Mouse (Mus musculus) neural tube, embryonic 11.5 days (tissue): ENCODE results near the gene Acsl3. TPM values are rescaled to one million over a fixed set of nuclear protein-coding genes. Genes with fewer than 3 reads are reported as not detected.

Experiments
- ATAC-seq: fragments of 200-750 bp; cut with Nextera tagmentation; 2 replicates; pipeline ENCODE4 v1.8.0; 2017; ENCODE audit warnings: moderate number of reproducible peaks, mild to moderate bottlenecking, moderate TSS enrichment, moderate library complexity; ENCODE audit not compliant: insufficient read depth, low FRiP score, low TSS enrichment
- DNase-seq: peaks from one replicate; pipeline ENCODE4 v3.0.0-alpha.2; 2015; ENCODE audit warnings: low spot score
- H3K27ac ChIP-seq: fragments of 300-500 bp; sonication (generic); 2 replicates; pipeline ENCODE4 v1.5.1; 2014; ENCODE audit warnings: low read depth, mild to moderate bottlenecking, low read length
- H3K27me3 ChIP-seq: fragments of 300-500 bp; sonication (generic); 2 replicates; pipeline ENCODE4 v1.6.1; 2014; ENCODE audit warnings: mild to moderate bottlenecking, low read length, mixed read lengths; ENCODE audit not compliant: control insufficient read depth, insufficient read depth
- H3K36me3 ChIP-seq: fragments of 300-500 bp; sonication (generic); 2 replicates; pipeline ENCODE4 v1.6.1; 2014; ENCODE audit warnings: mild to moderate bottlenecking, low read length, moderate library complexity, mixed read lengths; ENCODE audit not compliant: control insufficient read depth, insufficient read depth
- H3K4me1 ChIP-seq: fragments of 300-500 bp; sonication (generic); 2 replicates; pipeline ENCODE4 v1.6.1; 2014; ENCODE audit warnings: low read length, mixed read lengths; ENCODE audit not compliant: control insufficient read depth, insufficient read depth
- H3K4me2 ChIP-seq: fragments of 300-500 bp; sonication (generic); 2 replicates; pipeline ENCODE4 v1.6.1; 2014; ENCODE audit warnings: low read depth, mild to moderate bottlenecking, moderate library complexity
- H3K4me3 ChIP-seq: fragments of 300-500 bp; sonication (generic); 2 replicates; pipeline ENCODE4 v1.5.1; 2014; ENCODE audit warnings: low read depth, low read length
- H3K9ac ChIP-seq: fragments of 300-500 bp; sonication (generic); 2 replicates; pipeline ENCODE4 v1.6.1; 2014; ENCODE audit warnings: mild to moderate bottlenecking, low read length
- H3K9me3 ChIP-seq: fragments of 300-500 bp; sonication (generic); 2 replicates; pipeline ENCODE4 v1.6.1; 2016; ENCODE audit warnings: low read length; ENCODE audit not compliant: control insufficient read depth
- WGBS: fragments of 180-500 bp; shearing (Covaris S2); extraction: QIAGEN DNeasy Blood & Tissue Kit; methylation state at CpG from one replicate; pipeline ENCODE4 v1.1.7; 2014; 5-methylcytosine and 5-hydroxymethylcytosine counted together
- polyA plus RNA-seq: library from polyadenylated mRNA; unstranded; fragments of >200 nt; fragmentation: Nextera tagmentation; extraction: Ambion mirVana; gene quantifications from 2 replicates; pipeline ENCODE4 v1.2.1, GENCODE M21; 2014

Acsl3 gene
- polyA plus RNA-seq, 1 experiment from 2014 or later: 104 TPM

GRCm38 (mm10) chr1:78665954-78666499, 8.4 kb downstream of the Acsl3 start:
- Histone ChIP-seq H3K4me2 (no peak overlapping the region), H3K27ac (no peak overlapping the region), H3K36me3 (peaks cover 5% of the 10 kb centered on the region), H3K4me3 (no peak overlapping the region), H3K9me3 (no peaks in the 10 kb centered on the region), H3K4me1 (peaks cover 4% of the 10 kb centered on the region; the same call in 1 of the 2 replicates), H3K9ac (no peak overlapping the region), H3K27me3 (no peaks in the 10 kb centered on the region)
- WGBS: 97% methylated on average over 9 of the region's 9 CpGs
- DNase-seq (no peak), ATAC-seq (no peak)

DNA sequence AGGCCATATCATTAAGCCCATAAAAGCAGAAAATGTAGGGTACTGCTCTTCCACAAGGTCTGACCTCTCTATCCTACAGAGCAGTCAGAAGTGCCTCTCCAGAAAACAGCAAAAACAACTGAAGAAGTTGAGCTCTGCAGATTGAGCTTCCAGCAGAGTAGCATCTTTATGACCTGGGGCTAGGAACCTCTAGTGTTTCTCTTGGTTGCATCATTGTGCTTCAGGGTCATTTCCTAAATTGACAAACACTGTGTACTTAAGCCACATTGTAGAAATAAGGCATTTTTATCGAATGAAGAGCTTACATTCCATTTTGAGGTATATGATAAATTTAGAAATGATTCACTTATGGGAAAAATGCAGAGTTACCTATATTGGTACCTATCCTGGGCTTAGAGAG, 9.0 kb downstream of the Acsl3 start:
- Histone ChIP-seq H3K36me3 (peaks cover 5% of the 10 kb centered on the region), H3K4me2 (no peak overlapping the region), H3K27ac (no peak overlapping the region), H3K9me3 (no peaks in the 10 kb centered on the region), H3K4me1 (no peaks in the 10 kb centered on the region), H3K27me3 (no peaks in the 10 kb centered on the region), H3K4me3 (no peak overlapping the region), H3K9ac (no peak overlapping the region)
- ATAC-seq (no peak), DNase-seq (no peak)
- WGBS: 95% methylated on average over 1 of the region's 1 CpGs

- no peaks in the 10 kb centered on the region for H3K9me3 ChIP-seq
- H3K27ac ChIP-seq: no peak overlapping the region
- no peak overlapping the region for H3K4me2 ChIP-seq
- H3K27me3 ChIP-seq: no peaks in the 10 kb centered on the region
- no peaks in the 10 kb centered on the region for H3K36me3 ChIP-seq
- WGBS: 95% methylated on average over 3 of the region's 3 CpGs
- ATAC-seq: no peak
- no peak overlapping the region for H3K4me3 ChIP-seq
- no peak overlapping the region for H3K9ac ChIP-seq
- H3K4me1 ChIP-seq: no peaks in the 10 kb centered on the region
- DNase-seq: no peak
These were observed 24.7 kb downstream of the Acsl3 start for GRCm38 (mm10) chr1:78682291-78682690.

DNA sequence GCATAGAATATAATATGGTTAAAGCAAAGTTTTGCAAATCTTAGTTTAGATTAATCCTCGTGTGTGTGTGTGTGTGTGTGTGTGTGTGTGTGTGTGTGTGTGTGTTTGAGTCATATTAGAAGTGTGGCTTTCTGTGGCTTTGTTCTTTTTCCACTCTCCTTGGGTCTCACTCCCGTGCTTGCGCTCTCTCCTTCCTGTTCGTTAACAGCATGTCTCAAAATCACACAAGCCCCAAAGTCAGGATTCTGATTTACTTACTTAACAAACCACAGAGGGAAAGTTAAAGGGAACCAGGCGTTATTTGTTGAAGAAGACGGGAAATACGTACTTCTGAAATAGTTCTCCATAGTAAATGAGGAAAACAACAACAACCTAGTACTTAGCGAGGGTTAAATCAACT, 26.5 kb downstream of the Acsl3 start:
- no peak for DNase-seq
- ATAC-seq: no peak
- H3K4me2 ChIP-seq: no peak overlapping the region
- WGBS: 96% methylated on average over 8 of the region's 8 CpGs
- H3K36me3 ChIP-seq: no peaks in the 10 kb centered on the region
- no peak overlapping the region for H3K27ac ChIP-seq
- no peaks in the 10 kb centered on the region for H3K9me3 ChIP-seq
- H3K27me3 ChIP-seq: no peaks in the 10 kb centered on the region
- H3K4me1 ChIP-seq: no peaks in the 10 kb centered on the region
- H3K9ac ChIP-seq: no peak overlapping the region
- H3K4me3 ChIP-seq: no peak overlapping the region

DNA sequence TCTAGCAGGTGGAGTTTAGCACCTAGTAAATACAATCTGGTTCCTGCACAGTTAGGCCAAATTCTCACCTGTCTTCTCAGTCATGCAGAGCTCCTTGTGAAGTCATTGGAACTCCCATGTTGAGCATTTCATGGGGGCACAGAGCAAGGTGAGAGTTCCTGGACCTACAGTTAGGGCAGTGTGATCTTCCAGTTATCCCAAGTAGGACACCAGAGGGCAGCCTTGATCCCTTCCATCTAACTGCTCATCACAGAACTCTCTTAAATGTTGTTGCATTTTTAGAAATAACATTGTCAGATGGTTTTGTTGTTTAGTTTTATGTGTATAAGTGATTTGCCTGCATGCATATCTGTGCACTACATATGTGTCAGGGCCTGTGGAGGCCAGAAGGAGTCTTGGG, 29.2 kb downstream of the Acsl3 start:
- Histone ChIP-seq H3K27me3 (no peaks in the 10 kb centered on the region), H3K4me3 (no peak overlapping the region), H3K4me1 (no peaks in the 10 kb centered on the region), H3K36me3 (peaks cover 2% of the 10 kb centered on the region; the same call in 1 of the 2 replicates), H3K9ac (no peak overlapping the region), H3K27ac (no peak overlapping the region), H3K4me2 (no peak overlapping the region), H3K9me3 (no peaks in the 10 kb centered on the region)
- DNase-seq: peak; percentile 13
- no peak for ATAC-seq

- no peaks in the 10 kb centered on the region for H3K4me1 ChIP-seq
- no peak overlapping the region for H3K4me3 ChIP-seq
- H3K27ac ChIP-seq: no peak overlapping the region
- peaks cover 6% of the 10 kb centered on the region for H3K36me3 ChIP-seq
- H3K9ac ChIP-seq: no peak overlapping the region
- H3K9me3 ChIP-seq: no peaks in the 10 kb centered on the region
- no peak for DNase-seq
- H3K4me2 ChIP-seq: no peak overlapping the region
- H3K27me3 ChIP-seq: no peaks in the 10 kb centered on the region
- 95% methylated on average over 7 of the region's 7 CpGs for WGBS
- no peak for ATAC-seq
These were observed 30.5 kb downstream of the Acsl3 start for GRCm38 (mm10) chr1:78688149-78688548.

DNA sequence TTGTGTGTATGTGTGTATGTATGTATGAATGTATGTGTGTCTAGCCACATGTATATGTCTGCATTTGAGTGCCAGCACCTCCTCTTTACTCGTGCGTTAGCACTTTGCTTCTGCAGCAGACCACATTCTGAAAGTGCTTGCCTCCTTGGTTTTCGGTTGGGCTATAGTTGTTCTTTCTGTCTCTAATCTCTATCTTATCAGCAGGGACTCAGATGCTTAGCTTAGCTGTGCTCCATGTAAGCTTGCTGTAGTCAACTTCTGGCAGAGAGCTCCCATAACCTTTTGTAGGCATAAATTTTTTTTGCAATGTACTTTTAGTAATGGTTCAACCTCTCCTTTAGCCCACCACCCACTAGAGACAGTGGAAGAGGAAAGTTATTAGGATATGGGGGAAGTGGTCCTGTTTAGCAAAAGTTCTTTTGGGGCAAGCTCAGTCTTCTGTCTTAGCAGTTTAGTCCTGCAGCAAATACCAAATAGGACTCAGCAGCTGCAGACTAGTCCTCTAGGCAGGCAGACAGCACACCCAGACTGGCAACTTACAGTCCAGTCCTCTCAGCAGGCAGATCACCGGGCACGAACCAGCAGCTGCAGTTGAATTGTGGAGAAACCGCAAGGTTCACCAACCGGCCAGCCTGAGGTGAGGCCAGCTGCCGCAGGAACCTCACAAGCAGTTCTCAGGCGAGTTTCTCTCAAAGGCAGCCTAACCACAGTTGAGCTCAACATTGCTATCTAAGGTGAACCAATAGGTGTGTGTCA, 37.1 kb downstream of the Acsl3 start:
- H3K36me3 ChIP-seq: peaks cover 18% of the 10 kb centered on the region
- no peak overlapping the region for H3K27ac ChIP-seq
- no peak overlapping the region for H3K9ac ChIP-seq
- ATAC-seq: no peak
- H3K4me3 ChIP-seq: no peak overlapping the region
- no peak for DNase-seq
- H3K4me1 ChIP-seq: no peaks in the 10 kb centered on the region
- no peak overlapping the region for H3K4me2 ChIP-seq
- 95% methylated on average over 9 of the region's 9 CpGs for WGBS
- H3K9me3 ChIP-seq: no peaks in the 10 kb centered on the region
- H3K27me3 ChIP-seq: no peaks in the 10 kb centered on the region

DNA sequence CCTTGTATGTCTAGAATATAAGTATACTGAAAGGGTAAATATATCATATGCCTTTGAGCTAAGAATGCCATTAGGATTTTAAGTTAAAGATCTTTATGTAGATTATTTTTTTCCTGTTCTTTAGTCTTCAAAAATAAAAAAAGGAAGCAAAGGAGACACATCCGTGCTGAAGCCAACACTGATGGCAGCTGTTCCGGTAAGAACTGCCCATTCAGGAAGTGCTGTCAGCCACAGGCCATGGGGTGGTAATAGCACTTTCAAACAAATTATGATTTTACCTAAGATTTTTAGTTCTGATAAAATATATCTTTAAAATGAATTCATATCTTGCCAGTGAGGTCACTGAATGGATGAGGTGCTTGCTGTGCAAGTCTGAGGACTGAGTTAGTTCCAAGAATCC, 38.7 kb downstream of the Acsl3 start:
- H3K4me2 ChIP-seq: no peak overlapping the region
- DNase-seq (no peak), ATAC-seq (no peak)
- H3K9me3 ChIP-seq: no peaks in the 10 kb centered on the region
- no peak overlapping the region for H3K9ac ChIP-seq
- H3K27ac ChIP-seq: no peak overlapping the region
- H3K27me3 ChIP-seq: no peaks in the 10 kb centered on the region
- H3K4me1 ChIP-seq: no peaks in the 10 kb centered on the region
- no peak overlapping the region for H3K4me3 ChIP-seq
- WGBS: 92% methylated on average over 2 of the region's 2 CpGs
- peaks cover 20% of the 10 kb centered on the region for H3K36me3 ChIP-seq

DNA sequence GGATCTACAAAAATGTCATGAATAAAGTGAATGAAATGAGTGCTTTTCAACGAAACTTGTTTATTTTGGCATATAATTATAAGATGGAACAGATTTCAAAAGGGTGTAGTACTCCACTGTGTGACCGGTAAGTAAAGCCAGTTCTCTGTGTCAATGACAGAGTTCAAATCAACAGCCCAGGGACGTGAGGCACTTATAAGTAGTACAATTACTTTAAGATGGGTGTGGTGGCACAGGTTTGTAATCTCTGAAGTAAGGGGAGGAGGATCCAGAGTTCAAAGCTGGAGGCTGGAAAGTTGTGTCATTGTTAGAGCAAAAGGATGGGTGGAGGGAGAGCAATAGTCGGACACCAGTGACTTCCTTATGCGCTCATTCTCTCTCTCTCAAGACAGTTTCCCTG, 39.3 kb downstream of the Acsl3 start:
- Histone ChIP-seq H3K4me3 (no peak overlapping the region), H3K9me3 (no peaks in the 10 kb centered on the region), H3K4me2 (no peak overlapping the region), H3K9ac (no peak overlapping the region), H3K36me3 (peaks cover 20% of the 10 kb centered on the region), H3K4me1 (no peaks in the 10 kb centered on the region), H3K27ac (no peak overlapping the region), H3K27me3 (no peaks in the 10 kb centered on the region)
- ATAC-seq (no peak), DNase-seq (no peak)
- 88% methylated on average over 5 of the region's 5 CpGs for WGBS
